Mouse (Mus musculus): ENCODE data around the gene Ache.
A peak's percentile ranks its signal among the peaks of the same experiment; 100 is the strongest.

Ache gene

GRCm38 (mm10) chr5:137333512-137334174 lies 46.3 kb downstream of the Ache start, which contains the start of gene Slc12a9:
Gene Slc12a9, minus strand, starts transcription at chr5:137333597.
- DNase-seq (ENCODE audit: low spot score in 2 of 2), result peak; percentile 81 to 88

DNA sequence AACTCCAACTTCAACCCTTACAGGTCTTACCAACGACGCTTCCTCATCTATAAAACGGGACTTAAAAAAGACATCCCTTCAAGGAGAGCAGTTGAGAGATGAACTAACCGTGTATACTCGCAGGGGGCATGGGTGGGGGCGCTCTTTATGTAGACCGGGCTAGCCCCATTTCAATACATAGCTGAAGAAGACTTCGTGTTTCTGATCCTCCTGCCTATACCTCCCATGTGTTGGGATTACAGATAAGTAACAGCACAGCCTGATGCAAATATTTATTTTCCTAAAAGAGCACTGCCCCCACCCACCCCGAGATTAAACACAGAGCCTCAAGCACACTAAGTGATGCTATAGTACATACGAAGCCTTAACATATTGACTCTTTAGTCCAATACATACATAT lies 47.0 kb downstream of the Ache start:
- DNase-seq (ENCODE audit: low spot score in 2 of 2), result no peak

- no peak for DNase-seq (ENCODE audit: low spot score in 2 of 2)
Measured at GRCm38 (mm10) chr5:137335066-137335465, 47.7 kb downstream of the Ache start.

GRCm38 (mm10) chr5:137337190-137337589 lies 49.9 kb downstream of the Ache start:
- DNase-seq (ENCODE audit: low spot score in 2 of 2), result no peak

- peak; percentile 69 to 80 for DNase-seq (ENCODE audit: low spot score in 2 of 2)
Measured at GRCm38 (mm10) chr5:137338256-137338655, 50.9 kb downstream of the Ache start.

DNA sequence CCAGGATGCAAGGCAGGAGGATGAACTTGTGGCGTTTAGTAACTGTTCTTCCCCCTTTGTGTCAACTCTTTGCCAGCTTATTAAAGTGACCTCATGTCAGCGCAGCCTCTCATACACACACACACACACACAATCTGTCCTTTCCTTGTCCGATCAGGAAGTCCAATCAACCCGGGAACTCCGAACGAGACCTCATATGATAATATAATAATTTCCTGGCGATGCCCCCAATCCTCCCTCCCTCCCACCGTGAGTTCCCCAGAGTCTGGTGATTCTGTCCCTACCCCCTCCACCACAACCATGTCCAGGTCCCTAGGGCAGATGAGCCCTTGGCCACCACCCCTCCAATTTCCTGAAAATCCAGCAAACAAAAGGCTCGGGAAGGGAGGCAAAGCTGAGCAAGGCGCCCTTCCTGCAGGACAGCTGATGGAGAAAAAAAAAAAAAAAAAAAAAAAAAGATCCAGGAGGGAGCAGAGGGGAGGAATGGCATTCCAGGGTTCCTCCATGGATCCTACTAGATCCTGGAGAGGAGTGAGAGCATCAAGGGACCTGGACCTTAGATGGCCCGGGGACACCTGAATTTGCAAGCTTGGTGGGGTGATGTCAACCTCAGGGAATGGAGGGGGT lies 51.5 kb downstream of the Ache start:
- DNase-seq (ENCODE audit: low spot score in 2 of 2), result no peak

- DNase-seq (ENCODE audit: low spot score in 2 of 2), result no peak
Measured at GRCm38 (mm10) chr5:137339290-137339979, 52.1 kb downstream of the Ache start.

- DNase-seq (ENCODE audit: low spot score in 2 of 2), result no peak
Measured at GRCm38 (mm10) chr5:137340222-137340621, 52.9 kb downstream of the Ache start.

DNA sequence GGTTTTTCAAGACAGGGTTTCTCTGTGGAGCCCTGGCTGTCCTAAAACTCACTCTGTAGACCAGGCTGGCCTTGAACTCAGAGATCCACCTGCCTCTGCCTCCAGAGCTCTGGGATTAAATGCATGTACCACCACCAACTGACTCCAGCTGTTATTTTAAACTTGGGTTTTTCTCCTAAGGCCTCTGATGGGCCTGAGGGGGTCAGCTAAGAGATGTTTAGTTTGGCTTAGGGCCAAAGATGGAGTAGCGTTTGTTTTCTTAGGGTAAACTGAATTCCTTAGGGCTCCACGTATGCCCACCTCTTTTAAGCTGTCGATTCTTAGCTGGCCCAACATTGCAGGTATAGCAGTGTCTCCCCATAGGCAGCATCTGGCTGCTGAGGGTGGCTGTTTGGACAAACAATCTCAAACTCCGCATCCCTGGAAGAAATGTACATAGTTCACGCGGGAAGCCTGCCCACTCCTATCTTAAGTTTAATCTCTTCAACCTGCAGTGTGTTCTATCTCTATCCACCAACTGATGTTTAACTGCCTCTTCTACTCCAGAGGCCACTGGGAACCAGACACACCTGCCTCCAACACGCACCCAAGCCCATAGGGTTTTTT lies 55.2 kb downstream of the Ache start:
- no peak for DNase-seq (ENCODE audit: low spot score in 2 of 2)

GRCm38 (mm10) chr5:137343412-137343811 lies 56.1 kb downstream of the Ache start:
- DNase-seq (ENCODE audit: low spot score in 2 of 2), result no peak

GRCm38 (mm10) chr5:137343869-137344268 lies 56.5 kb downstream of the Ache start:
- DNase-seq (ENCODE audit: low spot score in 2 of 2), result no peak

Data from frontal cortex, postnatal 25 days (tissue).